Mouse (Mus musculus) layer of hippocampus, adult 11-12 months (tissue): Measurements from ENCODE around the gene St6gal1.
A peak's percentile ranks its signal among the peaks of the same experiment; 100 is the strongest.

Experiments used
- DNase-seq: peaks from one replicate; pipeline ENCODE4 v3.0.0; 2022; ENCODE audit warnings: low spot score

Gene St6gal1

DNA sequence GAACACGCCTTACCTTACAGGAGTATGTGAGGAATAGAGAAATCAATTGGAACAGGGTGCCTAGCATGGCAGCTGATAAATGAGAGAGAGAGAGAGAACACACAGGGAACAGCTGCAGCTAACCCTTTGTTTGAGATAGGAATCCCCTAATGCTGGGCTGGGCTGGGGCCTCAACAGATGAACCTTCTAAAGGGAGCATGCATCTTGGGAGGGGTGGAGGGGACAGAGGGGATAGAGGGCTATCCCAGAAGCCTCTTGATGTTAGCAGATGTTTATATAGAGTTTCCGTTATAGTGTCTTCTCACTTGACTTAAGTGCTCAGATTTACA, 26.9 kb downstream of the St6gal1 start:
- DNase-seq: no peak

- DNase-seq: no peak
Observed at GRCm38 (mm10) chr16:23253620-23254019, 29.1 kb downstream of the St6gal1 start.

GRCm38 (mm10) chr16:23254062-23254461, 29.5 kb downstream of the St6gal1 start:
- no peak for DNase-seq

GRCm38 (mm10) chr16:23256638-23257037, 32.1 kb downstream of the St6gal1 start:
- DNase-seq: no peak

GRCm38 (mm10) chr16:23258429-23258822, 33.9 kb downstream of the St6gal1 start:
- DNase-seq: no peak

DNA sequence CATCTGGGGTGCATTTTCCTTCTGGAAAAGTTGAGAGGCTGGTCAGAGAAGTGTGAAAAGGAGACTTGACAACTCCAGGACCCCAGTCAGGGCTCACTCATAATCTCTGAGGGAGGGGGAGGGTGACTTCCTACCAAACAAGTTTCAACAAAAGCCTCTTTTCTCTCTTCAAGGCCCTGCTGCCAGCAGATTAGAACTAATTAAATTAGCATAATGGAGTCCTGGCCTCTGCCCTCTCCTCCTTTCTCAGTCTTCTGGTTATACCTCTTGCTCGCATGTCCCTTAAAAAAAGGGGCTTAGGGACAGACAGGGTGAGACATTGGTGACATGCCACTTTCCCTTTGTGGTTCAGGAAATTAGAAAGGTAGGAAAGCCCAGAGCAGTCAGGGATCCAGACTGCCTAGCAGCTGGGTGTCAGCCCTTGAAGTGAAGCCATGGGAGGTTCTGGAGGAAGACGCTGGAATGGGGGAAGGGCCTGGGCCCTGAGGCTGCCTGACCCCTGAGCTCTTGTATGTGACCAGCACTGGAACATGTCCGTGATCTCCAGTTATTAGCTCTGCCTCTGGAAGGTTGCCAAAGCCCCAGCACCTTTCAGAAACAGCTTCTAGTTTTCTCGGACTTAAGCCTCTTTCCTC, 34.4 kb downstream of the St6gal1 start:
- no peak for DNase-seq

DNA sequence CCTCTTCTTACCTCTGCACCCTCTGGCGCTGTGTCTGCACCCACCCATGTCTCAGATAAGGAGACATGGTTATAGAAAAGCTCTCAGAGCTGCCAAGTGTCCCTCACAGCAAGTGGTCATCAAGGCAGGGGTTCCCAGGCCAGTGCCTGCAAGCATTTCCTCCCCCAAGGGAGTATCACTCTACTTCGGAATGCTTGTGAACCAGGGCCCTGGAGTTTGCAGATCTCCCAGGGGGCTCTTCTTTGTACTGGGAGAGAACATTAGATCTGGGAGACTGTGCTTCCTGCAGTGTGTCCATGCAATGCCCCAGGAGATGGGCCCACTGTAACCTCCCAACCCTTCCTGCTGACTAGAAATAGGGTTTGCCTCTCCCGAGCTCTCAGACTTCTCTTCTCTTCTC, 35.0 kb downstream of the St6gal1 start:
- no peak for DNase-seq

- no peak for DNase-seq
Observed at GRCm38 (mm10) chr16:23262131-23262768, 37.7 kb downstream of the St6gal1 start.

DNA sequence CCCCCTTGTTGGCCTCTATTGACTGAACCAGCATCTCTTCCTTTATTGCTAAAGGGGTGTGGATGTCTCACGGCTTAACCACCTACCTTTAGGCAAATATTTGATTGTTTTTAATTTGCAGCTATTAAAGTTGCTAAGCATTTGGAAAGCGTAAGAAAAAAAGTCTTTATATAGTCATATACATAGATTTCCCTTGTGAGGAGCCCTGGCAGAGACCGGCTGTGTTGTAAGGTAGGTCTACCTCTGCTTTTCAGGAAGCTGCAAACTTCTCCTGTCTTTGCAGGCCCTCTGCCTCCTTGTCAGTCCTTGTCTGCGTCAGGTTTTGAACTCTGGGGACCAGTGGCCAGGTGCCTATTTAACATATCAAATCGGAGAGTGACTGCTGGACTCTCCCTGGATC, 38.3 kb downstream of the St6gal1 start:
- DNase-seq: no peak

DNA sequence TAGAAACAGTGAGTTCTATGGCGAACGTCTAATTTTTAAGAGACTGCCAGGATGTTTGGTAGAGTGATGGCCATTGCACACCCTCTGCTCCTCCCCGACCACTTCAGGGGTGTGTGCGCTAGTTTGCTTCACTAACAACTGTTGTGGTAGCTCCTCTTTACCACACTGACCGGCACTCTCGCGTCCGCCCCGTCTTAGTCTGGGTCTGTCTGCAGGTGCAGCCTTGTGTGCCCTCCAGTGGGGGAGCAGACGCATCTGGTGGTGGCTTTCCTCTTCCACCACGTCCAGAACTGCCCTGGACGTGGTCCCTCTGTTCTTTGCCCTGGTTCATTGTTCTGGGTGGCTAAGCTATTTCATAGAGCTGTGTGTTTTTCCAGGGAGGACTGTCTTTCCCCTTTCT, 40.5 kb downstream of the St6gal1 start:
- DNase-seq: no peak

GRCm38 (mm10) chr16:23265481-23265880, 40.9 kb downstream of the St6gal1 start:
- no peak for DNase-seq

DNA sequence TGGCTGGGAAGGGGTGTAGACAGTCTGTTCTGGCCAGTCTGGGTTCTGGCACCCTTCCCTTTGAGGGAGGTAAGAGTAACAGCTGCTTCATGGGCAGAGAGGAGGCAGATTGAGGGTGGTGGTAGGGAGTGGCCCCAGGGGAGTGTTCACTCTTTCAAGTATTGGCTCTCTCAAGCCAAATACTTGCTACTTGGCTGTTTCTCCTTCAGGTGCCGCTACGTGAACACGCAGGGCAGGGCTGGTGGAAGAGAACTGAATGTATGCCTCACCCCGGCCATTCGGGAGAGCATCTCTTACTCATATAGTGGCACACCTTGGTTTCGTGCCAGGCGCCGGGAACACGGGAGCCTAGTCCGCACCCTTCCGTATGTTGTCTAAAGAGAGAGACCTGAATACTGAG, 41.8 kb downstream of the St6gal1 start:
- DNase-seq: no peak

DNA sequence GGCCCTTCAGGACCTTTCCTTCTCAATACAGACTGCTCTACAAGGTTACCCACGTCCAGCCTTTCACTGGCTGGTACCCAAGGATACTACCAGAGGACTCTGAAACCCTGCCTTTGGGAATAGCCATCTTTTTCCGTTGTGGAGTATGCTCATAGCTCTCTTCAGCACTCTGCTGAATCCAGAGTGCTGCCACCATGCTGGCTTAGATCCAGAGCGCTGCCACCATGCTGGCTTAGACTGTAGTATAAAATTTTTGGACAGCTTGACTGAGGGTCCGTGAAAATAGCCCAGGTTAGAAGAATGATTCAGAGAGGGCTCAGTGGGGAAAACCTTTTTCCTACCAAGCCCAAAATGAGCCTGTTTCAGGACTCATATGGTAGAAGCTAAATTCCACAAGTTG, 42.4 kb downstream of the St6gal1 start:
- DNase-seq: no peak

DNA sequence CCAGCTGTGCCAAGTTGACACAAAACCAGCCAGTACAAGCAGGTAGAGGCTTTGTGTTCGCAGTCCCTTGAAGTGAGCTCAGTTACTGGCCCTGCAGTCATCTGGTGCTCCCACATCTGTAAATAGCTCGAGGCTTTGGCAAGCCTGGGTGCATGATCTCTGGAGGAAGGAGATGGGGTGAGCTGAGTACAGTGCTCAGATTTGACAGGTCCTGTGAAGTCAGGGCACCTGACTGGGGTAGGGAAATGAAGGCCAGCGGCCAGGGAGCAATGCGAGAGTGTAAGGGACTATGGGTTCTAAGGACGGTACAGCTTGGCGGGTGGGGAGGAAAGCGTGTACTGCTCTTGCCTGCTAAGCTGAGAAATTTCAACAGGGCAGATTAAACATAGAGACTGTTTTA, 43.7 kb downstream of the St6gal1 start:
- DNase-seq: no peak

DNA sequence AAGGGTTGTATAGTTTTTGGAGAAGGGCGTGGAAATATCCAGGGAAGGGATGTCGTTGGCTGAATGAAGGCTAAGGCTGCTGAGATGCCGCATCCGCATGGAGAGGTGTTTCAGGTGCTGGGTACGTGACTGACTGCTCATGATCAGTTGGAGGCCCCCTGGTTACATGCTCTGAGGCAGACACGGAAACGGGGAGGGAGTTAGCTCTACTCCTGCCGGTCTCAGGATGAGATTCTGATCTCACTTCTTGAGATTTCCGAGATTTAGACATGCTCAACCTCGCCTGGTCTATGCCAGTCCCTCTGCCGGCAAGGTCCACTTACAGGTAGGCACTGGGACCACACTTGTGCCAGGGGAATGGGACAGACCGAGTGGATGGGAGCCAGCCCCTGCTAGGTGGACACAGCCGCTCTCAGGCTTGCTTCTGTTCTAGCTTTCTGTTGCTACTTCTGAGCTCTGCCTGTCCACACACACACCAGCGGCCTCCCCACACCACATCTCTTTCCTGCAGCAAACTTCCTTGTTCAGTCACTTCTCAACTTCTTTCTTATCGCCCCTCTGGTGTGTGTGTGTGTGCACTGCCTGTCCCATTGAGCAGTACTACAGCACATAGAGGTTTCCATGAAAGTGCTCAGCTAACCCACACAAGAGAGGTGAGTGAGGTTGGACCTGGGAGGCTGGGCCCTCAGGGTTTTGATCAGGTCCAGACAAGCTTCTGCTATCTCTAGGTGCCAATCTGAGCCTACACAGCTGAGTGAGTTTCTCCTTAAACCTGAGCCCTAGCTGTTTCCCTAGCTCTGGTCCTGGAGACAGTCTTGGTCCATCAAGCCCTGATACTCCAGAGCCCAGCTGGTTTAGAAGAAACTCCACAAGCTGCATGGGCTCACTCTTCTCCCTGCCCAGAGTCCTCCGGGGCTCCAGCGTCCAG, 44.8 kb downstream of the St6gal1 start:
- DNase-seq: no peak

- peak; percentile 66 for DNase-seq
Observed at GRCm38 (mm10) chr16:23269984-23270912, 45.7 kb downstream of the St6gal1 start.

GRCm38 (mm10) chr16:23270913-23271253, 46.3 kb downstream of the St6gal1 start:
- no peak for DNase-seq

GRCm38 (mm10) chr16:23271746-23272520, 47.4 kb downstream of the St6gal1 start:
- DNase-seq: peak; percentile 50

- peak; percentile 36 for DNase-seq
Observed at GRCm38 (mm10) chr16:23272521-23273230, 48.1 kb downstream of the St6gal1 start.

- DNase-seq: no peak
Observed at GRCm38 (mm10) chr16:23274005-23274404, 49.5 kb downstream of the St6gal1 start.
